Mouse (Mus musculus): ENCODE results near the gene Wfdc9. TPM values are rescaled to one million over a fixed set of nuclear protein-coding genes. Genes with fewer than 3 reads are reported as not detected.

The Wfdc9 gene
- polyA plus RNA-seq (2012; rRNA removed), result not detected in 2 replicates

- H3K27ac ChIP-seq (ENCODE audit: control insufficient read depth, insufficient read depth, low read length), result no peak within 1 kb of the TSS
- no peak for TF ChIP-seq CTCF (IDR thresholded peaks at IDR 0.05; ENCODE audit: borderline replicate concordance, control insufficient read depth, extremely low read depth, insufficient read depth, low read length, poor library complexity)
- no peak for TF ChIP-seq POLR2A (IDR thresholded peaks at IDR 0.05; ENCODE audit: control insufficient read depth, extremely low read depth, insufficient read depth, low read length, poor library complexity)
- no peaks in the 10 kb centered on the region for H3K27me3 ChIP-seq (ENCODE audit: control insufficient read depth, insufficient read depth, low read length)
- H3K4me3 ChIP-seq (ENCODE audit: control insufficient read depth, insufficient read depth, low read length), result no peak within 1 kb of the TSS
- H3K36me3 ChIP-seq (ENCODE audit: control insufficient read depth, insufficient read depth, low read length), result no peaks in the 10 kb centered on the region
- 74% methylated on average over 9 of the region's 9 CpGs for WGBS
- no peaks in the 10 kb centered on the region for H3K4me1 ChIP-seq (replicated peaks; ENCODE audit: control insufficient read depth, insufficient read depth, low read length)
- DNase-seq, result no peak
Measured at GRCm38 (mm10) chr2:164656483-164656882, at the start of gene Wfdc9. Gene Wfdc9 (minus strand): TSS chr2:164656583.

GRCm38 (mm10) chr2:164705991-164706390 is 49.6 kb upstream of the Wfdc9 start:
- TF ChIP-seq POLR2A (IDR thresholded peaks at IDR 0.05; ENCODE audit: control insufficient read depth, extremely low read depth, insufficient read depth, low read length, poor library complexity) (no peak), CTCF (IDR thresholded peaks at IDR 0.05; ENCODE audit: borderline replicate concordance, control insufficient read depth, extremely low read depth, insufficient read depth, low read length, poor library complexity) (no peak)
- no peak for DNase-seq
- Histone ChIP-seq H3K4me1 (replicated peaks; ENCODE audit: control insufficient read depth, insufficient read depth, low read length) (no peaks in the 10 kb centered on the region), H3K36me3 (ENCODE audit: control insufficient read depth, insufficient read depth, low read length) (no peaks in the 10 kb centered on the region), H3K27me3 (ENCODE audit: control insufficient read depth, insufficient read depth, low read length) (no peaks in the 10 kb centered on the region), H3K27ac (ENCODE audit: control insufficient read depth, insufficient read depth, low read length) (no peak overlapping the region), H3K4me3 (ENCODE audit: control insufficient read depth, insufficient read depth, low read length) (no peak overlapping the region)
- WGBS, result 93% methylated on average over 14 of the region's 14 CpGs

GRCm38 (mm10) chr2:164705328-164705727 is 48.9 kb upstream of the Wfdc9 start:
- WGBS, result 97% methylated on average over 6 of the region's 6 CpGs
- TF ChIP-seq POLR2A (IDR thresholded peaks at IDR 0.05; ENCODE audit: control insufficient read depth, extremely low read depth, insufficient read depth, low read length, poor library complexity) (no peak), CTCF (IDR thresholded peaks at IDR 0.05; ENCODE audit: borderline replicate concordance, control insufficient read depth, extremely low read depth, insufficient read depth, low read length, poor library complexity) (no peak)
- Histone ChIP-seq H3K27ac (ENCODE audit: control insufficient read depth, insufficient read depth, low read length) (no peak overlapping the region), H3K4me1 (replicated peaks; ENCODE audit: control insufficient read depth, insufficient read depth, low read length) (no peaks in the 10 kb centered on the region), H3K27me3 (ENCODE audit: control insufficient read depth, insufficient read depth, low read length) (no peaks in the 10 kb centered on the region), H3K4me3 (ENCODE audit: control insufficient read depth, insufficient read depth, low read length) (no peak overlapping the region), H3K36me3 (ENCODE audit: control insufficient read depth, insufficient read depth, low read length) (no peaks in the 10 kb centered on the region)
- no peak for DNase-seq

- no peaks in the 10 kb centered on the region for H3K4me1 ChIP-seq (replicated peaks; ENCODE audit: control insufficient read depth, insufficient read depth, low read length)
- DNase-seq, result no peak
- TF ChIP-seq POLR2A (IDR thresholded peaks at IDR 0.05; ENCODE audit: control insufficient read depth, extremely low read depth, insufficient read depth, low read length, poor library complexity), result no peak
- no peak for TF ChIP-seq CTCF (IDR thresholded peaks at IDR 0.05; ENCODE audit: borderline replicate concordance, control insufficient read depth, extremely low read depth, insufficient read depth, low read length, poor library complexity)
- WGBS, result 89% methylated on average over 5 of the region's 5 CpGs
- H3K27ac ChIP-seq (ENCODE audit: control insufficient read depth, insufficient read depth, low read length), result no peak overlapping the region
- no peaks in the 10 kb centered on the region for H3K27me3 ChIP-seq (ENCODE audit: control insufficient read depth, insufficient read depth, low read length)
- H3K36me3 ChIP-seq (ENCODE audit: control insufficient read depth, insufficient read depth, low read length), result no peaks in the 10 kb centered on the region
- no peak overlapping the region for H3K4me3 ChIP-seq (ENCODE audit: control insufficient read depth, insufficient read depth, low read length)
Measured at GRCm38 (mm10) chr2:164704235-164704634, 47.9 kb upstream of the Wfdc9 start.

- 84% methylated on average over 5 of the region's 5 CpGs for WGBS
- no peak for DNase-seq
- Histone ChIP-seq H3K27ac (ENCODE audit: control insufficient read depth, insufficient read depth, low read length) (no peak overlapping the region), H3K36me3 (ENCODE audit: control insufficient read depth, insufficient read depth, low read length) (no peaks in the 10 kb centered on the region), H3K4me1 (replicated peaks; ENCODE audit: control insufficient read depth, insufficient read depth, low read length) (no peaks in the 10 kb centered on the region), H3K27me3 (ENCODE audit: control insufficient read depth, insufficient read depth, low read length) (no peaks in the 10 kb centered on the region), H3K4me3 (ENCODE audit: control insufficient read depth, insufficient read depth, low read length) (no peak overlapping the region)
- no peak for TF ChIP-seq POLR2A (IDR thresholded peaks at IDR 0.05; ENCODE audit: control insufficient read depth, extremely low read depth, insufficient read depth, low read length, poor library complexity)
Measured at GRCm38 (mm10) chr2:164701761-164702160, 45.4 kb upstream of the Wfdc9 start.

- no peaks in the 10 kb centered on the region for H3K27me3 ChIP-seq (ENCODE audit: control insufficient read depth, insufficient read depth, low read length)
- 84% methylated on average over 5 of the region's 5 CpGs for WGBS
- H3K27ac ChIP-seq (ENCODE audit: control insufficient read depth, insufficient read depth, low read length), result no peak overlapping the region
- no peak overlapping the region for H3K4me3 ChIP-seq (ENCODE audit: control insufficient read depth, insufficient read depth, low read length)
- H3K36me3 ChIP-seq (ENCODE audit: control insufficient read depth, insufficient read depth, low read length), result no peaks in the 10 kb centered on the region
- TF ChIP-seq CTCF (IDR thresholded peaks at IDR 0.05; ENCODE audit: borderline replicate concordance, control insufficient read depth, extremely low read depth, insufficient read depth, low read length, poor library complexity) (no peak), POLR2A (IDR thresholded peaks at IDR 0.05; ENCODE audit: control insufficient read depth, extremely low read depth, insufficient read depth, low read length, poor library complexity) (no peak)
- no peak for DNase-seq
- no peaks in the 10 kb centered on the region for H3K4me1 ChIP-seq (replicated peaks; ENCODE audit: control insufficient read depth, insufficient read depth, low read length)
Measured at GRCm38 (mm10) chr2:164700959-164701358, 44.6 kb upstream of the Wfdc9 start.

GRCm38 (mm10) chr2:164698201-164698600 is 41.8 kb upstream of the Wfdc9 start, which contains the start of gene Spint4:
Gene Spint4 (plus strand): TSS chr2:164698501.
- no peak within 1 kb of the TSS for H3K4me3 ChIP-seq (ENCODE audit: control insufficient read depth, insufficient read depth, low read length)

More at GRCm38 (mm10) chr2:164698201-164698600, 41.8 kb upstream of the Wfdc9 start, which contains the start of gene Spint4:
- H3K27ac ChIP-seq (ENCODE audit: control insufficient read depth, insufficient read depth, low read length), result no peak within 1 kb of the TSS
- WGBS, result 88% methylated on average over 4 of the region's 4 CpGs
- H3K36me3 ChIP-seq (ENCODE audit: control insufficient read depth, insufficient read depth, low read length), result no peaks in the 10 kb centered on the region
- TF ChIP-seq CTCF (IDR thresholded peaks at IDR 0.05; ENCODE audit: borderline replicate concordance, control insufficient read depth, extremely low read depth, insufficient read depth, low read length, poor library complexity) (no peak), POLR2A (IDR thresholded peaks at IDR 0.05; ENCODE audit: control insufficient read depth, extremely low read depth, insufficient read depth, low read length, poor library complexity) (no peak)
- H3K27me3 ChIP-seq (ENCODE audit: control insufficient read depth, insufficient read depth, low read length), result no peaks in the 10 kb centered on the region
- no peak for DNase-seq
- H3K4me1 ChIP-seq (replicated peaks; ENCODE audit: control insufficient read depth, insufficient read depth, low read length), result peaks cover 5% of the 10 kb centered on the region; the same call in 1 of the 2 replicates
